Mouse (Mus musculus) MEL-GATA-1-ER (cell line): ENCODE measurements at regions not wholly inside any gene's neighbourhood (a gene's known extent, or its start where the extent isn't known, plus 50 kb on each side); places are given as distances from the start of the nearest gene placed in this dataset.

Experiments used
- DNase-seq: peaks from one replicate; pipeline ENCODE4 v3.0.0-alpha.2; 2012; ENCODE audit warnings: low read depth; ENCODE audit errors: extremely low read depth

GRCm38 (mm10) chr13:101221331-101222043 is 388.3 kb upstream of the Slc30a5 start:
- no peak for DNase-seq

GRCm38 (mm10) chr13:101219568-101219967 is 386.3 kb upstream of the Slc30a5 start:
- no peak for DNase-seq

GRCm38 (mm10) chr13:101216897-101217480 is 383.8 kb upstream of the Slc30a5 start:
- no peak for DNase-seq

GRCm38 (mm10) chr13:101216421-101216820 is 383.2 kb upstream of the Slc30a5 start:
- DNase-seq = no peak

- DNase-seq = no peak
Observed at GRCm38 (mm10) chr13:101215792-101216221, 382.6 kb upstream of the Slc30a5 start.

GRCm38 (mm10) chr13:101215131-101215641 is 382.0 kb upstream of the Slc30a5 start:
- DNase-seq = no peak

GRCm38 (mm10) chr13:101214094-101214493 is 380.9 kb upstream of the Slc30a5 start:
- no peak for DNase-seq

GRCm38 (mm10) chr13:101213121-101213916 is 380.1 kb upstream of the Slc30a5 start:
- DNase-seq = no peak

- DNase-seq = no peak
Observed at GRCm38 (mm10) chr13:101212341-101212895, 379.2 kb upstream of the Slc30a5 start.

- no peak for DNase-seq
Observed at GRCm38 (mm10) chr13:101208788-101209187, 375.6 kb upstream of the Slc30a5 start.

- DNase-seq = no peak
Observed at GRCm38 (mm10) chr13:101203463-101203862, 370.2 kb upstream of the Slc30a5 start.

GRCm38 (mm10) chr13:101202565-101203313 is 369.5 kb upstream of the Slc30a5 start:
- DNase-seq = no peak

GRCm38 (mm10) chr13:101190249-101190830 is 357.1 kb upstream of the Slc30a5 start:
- DNase-seq = no peak

- no peak for DNase-seq
Observed at GRCm38 (mm10) chr13:101182387-101182786, 349.2 kb upstream of the Slc30a5 start.

GRCm38 (mm10) chr13:101175017-101175689 is 341.9 kb upstream of the Slc30a5 start:
- DNase-seq = no peak

GRCm38 (mm10) chr13:101161768-101162167 is 328.5 kb upstream of the Slc30a5 start:
- DNase-seq = no peak

- DNase-seq = no peak
Observed at GRCm38 (mm10) chr13:101159878-101160277, 326.7 kb upstream of the Slc30a5 start.

- DNase-seq = no peak
Observed at GRCm38 (mm10) chr13:101153760-101154159, 320.5 kb upstream of the Slc30a5 start.

- DNase-seq = no peak
Observed at GRCm38 (mm10) chr13:101142761-101143160, 309.5 kb upstream of the Slc30a5 start.
